In genomic region chr1:36478343-36478795, GRCm38 (mm10) we compare ENCODE assay signal across 14 mouse cellular contexts. TPM values are rescaled to one million over a fixed set of nuclear protein-coding genes. Genes with fewer than 3 reads are reported as not detected.
DNase-seq lines count a peak whose midpoint lies in the region; ATAC-seq and TF ChIP-seq lines count a peak whose summit lies in the region.
"Had no signal": no experiment of that assay in that cellular context is flagged by ENCODE, and none has a peak within 500 bp of the region (broad histone marks: within the 10 kb centered on the region; RNA-seq: fewer than 3 reads in every experiment).

No protein-coding gene starts in this region.

- no peak overlapping the region for H3K9ac ChIP-seq in lung, embryonic 16.5 days (ENCODE audit: low read length)
- no peak overlapping the region for H3K9ac ChIP-seq in kidney, embryonic 16.5 days (replicated peaks; ENCODE audit: low read length)
- H3K9ac ChIP-seq: embryonic facial prominence, embryonic 15.5 days; heart, embryonic 15.5 days; limb, embryonic 15.5 days had no signal

- no peak overlapping the region for H3K27ac ChIP-seq in lung, embryonic 16.5 days (ENCODE audit: low read length)
- H3K27ac ChIP-seq in kidney, embryonic 16.5 days (ENCODE audit: low read length) = 0 out of 2 replicates have a peak overlapping the region, but pooled peaks have one; percentile 19
- no peak overlapping the region for H3K27ac ChIP-seq in layer of hippocampus, adult 2 months
- H3K27ac ChIP-seq: embryonic facial prominence, embryonic 15.5 days; heart, embryonic 15.5 days; limb, embryonic 15.5 days had no signal

- no peaks in the 10 kb centered on the region for H3K36me3 ChIP-seq in lung, embryonic 16.5 days (ENCODE audit: control insufficient read depth, insufficient read depth, low read length)
- H3K36me3 ChIP-seq in kidney, embryonic 16.5 days (ENCODE audit: insufficient read depth, low read length) = no peaks in the 10 kb centered on the region
- H3K36me3 ChIP-seq: embryonic facial prominence, embryonic 15.5 days; heart, embryonic 15.5 days; limb, embryonic 15.5 days had no signal

- TF ChIP-seq CTCF in layer of hippocampus, adult 2 months (conservative IDR thresholded peaks at IDR 0.05) = no peak

- H3K4me2 ChIP-seq in lung, embryonic 16.5 days (ENCODE audit: low read depth, low read length) = no peak overlapping the region
- no peak overlapping the region for H3K4me2 ChIP-seq in kidney, embryonic 16.5 days (replicated peaks; ENCODE audit: low read depth, low read length)
- H3K4me2 ChIP-seq: embryonic facial prominence, embryonic 15.5 days; heart, embryonic 15.5 days; limb, embryonic 15.5 days had no signal

- no peaks in the 10 kb centered on the region for H3K27me3 ChIP-seq in lung, embryonic 16.5 days (ENCODE audit: control insufficient read depth, insufficient read depth, low read depth, low read length)
- H3K27me3 ChIP-seq in kidney, embryonic 16.5 days (ENCODE audit: insufficient read depth, low read length) = no peaks in the 10 kb centered on the region
- H3K27me3 ChIP-seq: embryonic facial prominence, embryonic 15.5 days; heart, embryonic 15.5 days; limb, embryonic 15.5 days had no signal

- 0 out of 2 replicates have a peak, but pooled peaks have one; percentile 10 for ATAC-seq in lung, embryonic 16.5 days (ENCODE audit: low read depth)
- ATAC-seq in kidney, embryonic 16.5 days (ENCODE audit: low FRiP score, low TSS enrichment) = peak; percentile 62
- ATAC-seq: lung, postnatal 0 days had no signal

- WGBS in lung, embryonic 16.5 days = 57% methylated on average over 2 of the region's 2 CpGs
- WGBS in kidney, embryonic 16.5 days = 22% methylated on average over 2 of the region's 2 CpGs

- peaks cover 45% of the 10 kb centered on the region for H3K4me1 ChIP-seq in lung, embryonic 16.5 days (replicated peaks; ENCODE audit: control insufficient read depth, insufficient read depth, low read length)
- peaks cover 69% of the 10 kb centered on the region for H3K4me1 ChIP-seq in kidney, embryonic 16.5 days (ENCODE audit: insufficient read depth, low read length)

- peak; percentile 65 for DNase-seq in cerebellum, adult 9-10 months
- no peak for DNase-seq in cerebellum, adult 8-10 months
- DNase-seq in lung, postnatal 10 days = no peak
- DNase-seq in cerebellum, postnatal 25 days = peak; percentile 59 to 71
- DNase-seq in layer of hippocampus, adult 2 months (ENCODE audit: low spot score in 2 of 2) = no peak
- DNase-seq in adrenal gland, adult (ENCODE audit: inconsistent age in 2 of 2, low spot score in 1 of 2) = no peak
- DNase-seq: adrenal gland, postnatal 14 days; thymus, postnatal 36 days had no signal

- no peaks in the 10 kb centered on the region for H3K9me3 ChIP-seq in lung, embryonic 16.5 days (ENCODE audit: control insufficient read depth, low read length)
- no peaks in the 10 kb centered on the region for H3K9me3 ChIP-seq in kidney, embryonic 16.5 days (ENCODE audit: low read length)
- H3K9me3 ChIP-seq: embryonic facial prominence, embryonic 15.5 days; heart, embryonic 15.5 days; limb, embryonic 15.5 days had no signal

- no peak overlapping the region for H3K4me3 ChIP-seq in lung, embryonic 16.5 days (ENCODE audit: low read length)
- H3K4me3 ChIP-seq in kidney, embryonic 16.5 days (ENCODE audit: low read length) = no peak overlapping the region
- no peak overlapping the region for H3K4me3 ChIP-seq in layer of hippocampus, adult 2 months
- H3K4me3 ChIP-seq: embryonic facial prominence, embryonic 15.5 days; heart, embryonic 15.5 days; limb, embryonic 15.5 days had no signal

RNA-seq across cellular contexts. Expression of gene Cnnm4, which starts 6.9 kb away (rescaled TPM):
- 12.3 and 13.0 TPM in 2 replicates for polyA plus RNA-seq in lung, embryonic 16.5 days (2015; fragmentation: Nextera tagmentation; extraction: Ambion mirVana)
- polyA plus RNA-seq in kidney, embryonic 16.5 days (2015; fragmentation: Nextera tagmentation; extraction: Ambion mirVana) = 13.8 and 13.9 TPM in 2 replicates
- total RNA-seq in layer of hippocampus, adult 2 months (2021) = 10 to 100 TPM; 16.9 to 17.2 TPM

RNA-seq across cellular contexts. Expression of gene Lman2l, which starts 33.3 kb away (rescaled TPM):
- 45.6 and 48.5 TPM in 2 replicates for polyA plus RNA-seq in lung, embryonic 16.5 days (2015; fragmentation: Nextera tagmentation; extraction: Ambion mirVana)
- 54.0 and 61.4 TPM in 2 replicates for polyA plus RNA-seq in kidney, embryonic 16.5 days (2015; fragmentation: Nextera tagmentation; extraction: Ambion mirVana)
- 10 to 100 TPM; 73.2 to 77.2 TPM for total RNA-seq in layer of hippocampus, adult 2 months (2021)

RNA-seq across cellular contexts. Expression of gene Cnnm3, which starts 33.3 kb away (rescaled TPM):
- polyA plus RNA-seq in lung, embryonic 16.5 days (2015; fragmentation: Nextera tagmentation; extraction: Ambion mirVana) = 3.5 and 4.4 TPM in 2 replicates
- polyA plus RNA-seq in kidney, embryonic 16.5 days (2015; fragmentation: Nextera tagmentation; extraction: Ambion mirVana) = 3.5 and 3.7 TPM in 2 replicates
- total RNA-seq in layer of hippocampus, adult 2 months (2021) = 10 to 100 TPM; 33.1 to 38.1 TPM

RNA-seq across cellular contexts. Expression of gene Ankrd23, which starts 58.3 kb away (rescaled TPM):
- 17.9 and 20.0 TPM in 2 replicates for polyA plus RNA-seq in lung, embryonic 16.5 days (2015; fragmentation: Nextera tagmentation; extraction: Ambion mirVana)
- 15.2 and 21.7 TPM in 2 replicates for polyA plus RNA-seq in kidney, embryonic 16.5 days (2015; fragmentation: Nextera tagmentation; extraction: Ambion mirVana)
- total RNA-seq in layer of hippocampus, adult 2 months (2021) = 10 to 100 TPM in 1 of 2 experiments, 1 to 10 TPM in 1; 6.8 to 10.3 TPM

Comparison
In these comparisons a context has a peak if more than half of its experiments do, and no peak if none do; other contexts are left out.
1. DNase-seq: peak in cerebellum, adult 9-10 months (single experiment) and cerebellum, postnatal 25 days (2 of 2); none in cerebellum, adult 8-10 months (single experiment), lung, postnatal 10 days (single experiment), layer of hippocampus, adult 2 months (0 of 2) and adrenal gland, adult (0 of 2).